Mouse (Mus musculus) liver (tissue): ENCODE measurements around the gene Ptpn23.
"Not testable (repeated sequence)": the region's sequence is repeated elsewhere in the genome, so short reads cannot be mapped to it uniquely, and the experiment has no call there.

Source experiments
- DNase-seq: peaks from one replicate; pipeline ENCODE4 v3.0.0-alpha.2; 2020; ENCODE audit warnings: mixed read lengths

Ptpn23 gene

DNA sequence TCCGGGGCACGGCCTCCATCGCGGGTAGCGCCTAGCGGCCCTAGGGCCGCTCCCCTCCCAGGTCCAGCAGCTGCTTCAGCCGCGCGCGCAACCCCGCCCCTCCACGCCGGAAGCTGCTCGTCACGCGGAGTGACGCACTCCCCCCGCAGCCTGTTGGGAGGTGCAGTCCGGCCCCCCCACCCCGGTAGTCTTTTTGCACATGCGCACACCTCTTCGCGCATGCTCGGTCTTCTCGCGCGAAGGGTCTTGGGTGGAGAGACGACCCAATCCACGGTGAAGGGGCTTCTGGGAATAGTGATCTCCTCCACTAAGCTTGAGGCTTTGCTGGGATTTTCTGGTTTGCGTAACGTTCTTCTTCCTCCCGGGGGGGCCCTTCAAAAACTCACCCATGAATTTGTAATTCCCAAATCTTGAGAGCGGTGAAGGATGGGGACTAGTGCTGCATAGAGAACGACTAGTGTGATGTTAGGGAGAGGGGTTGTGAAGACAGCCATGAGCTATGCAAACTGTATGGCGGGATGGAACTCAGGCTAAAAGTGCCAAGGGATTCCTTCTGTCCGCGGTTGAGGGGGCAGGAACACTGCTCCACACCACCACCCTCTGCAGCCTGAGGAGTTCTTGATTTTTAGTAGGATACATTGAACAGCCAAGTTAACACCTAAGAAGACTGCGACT lies at the start of gene Ptpn23:
Gene Ptpn23 (minus strand): TSS at position 115 of the 675 bp plus-strand sequence.
- DNase-seq, result peak; percentile 97

DNA sequence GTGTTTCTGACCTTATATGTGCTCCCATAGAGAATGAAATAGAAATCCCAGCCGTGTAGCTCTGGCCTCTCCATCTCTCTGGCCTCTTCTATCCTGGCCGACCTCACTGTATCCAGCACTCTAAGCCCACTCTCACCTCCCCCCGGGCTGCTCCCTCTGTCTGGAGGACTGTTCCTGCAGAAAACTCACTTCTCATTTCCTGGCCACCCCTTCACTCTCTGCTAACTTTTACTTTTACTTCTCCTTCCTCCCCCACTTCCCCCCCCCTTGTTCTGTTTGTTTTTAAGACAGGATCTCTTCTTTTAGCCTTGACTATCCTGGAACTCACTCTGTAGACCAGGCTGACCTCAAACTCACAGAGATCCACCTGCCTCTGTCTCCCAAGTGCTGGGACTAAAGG lies 44.5 kb upstream of the Ptpn23 start:
- no peak for DNase-seq

DNA sequence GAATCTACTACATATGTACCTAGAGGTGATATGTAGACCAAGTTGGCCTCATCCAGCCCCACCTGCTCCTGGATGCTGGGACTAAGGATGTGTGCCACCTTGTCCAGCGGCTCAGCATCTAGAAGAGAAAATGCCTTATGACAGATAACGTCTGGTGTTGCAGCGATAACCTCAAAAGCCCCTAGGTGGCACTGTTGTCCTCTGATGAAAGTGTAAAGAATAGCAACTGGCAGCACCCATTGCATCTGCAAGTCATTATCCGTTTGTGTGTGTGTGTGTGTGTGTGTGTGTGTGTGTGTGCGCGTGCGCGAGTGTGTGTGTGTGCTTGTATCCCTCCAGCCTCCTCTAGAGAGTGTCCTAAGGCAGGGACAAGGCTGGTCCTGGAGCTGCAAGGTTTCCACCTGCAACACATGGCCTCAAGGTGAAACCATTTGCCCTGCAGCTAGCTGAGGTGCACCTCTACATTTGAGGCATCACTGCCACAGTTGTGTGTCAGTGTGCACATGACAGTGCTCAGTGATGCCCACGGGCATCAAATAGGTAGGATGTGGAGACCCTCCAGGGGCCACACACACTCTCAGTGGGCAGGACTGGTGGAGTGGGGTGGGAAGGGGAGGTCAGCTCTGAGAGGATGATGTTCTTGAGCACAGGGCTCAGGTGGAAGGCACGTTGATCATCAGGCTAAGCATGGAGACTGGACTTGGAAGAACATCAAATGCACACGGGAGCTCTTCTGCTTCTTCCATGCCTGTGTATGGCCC lies 41.0 kb upstream of the Ptpn23 start:
- peak; percentile 78 for DNase-seq

DNA sequence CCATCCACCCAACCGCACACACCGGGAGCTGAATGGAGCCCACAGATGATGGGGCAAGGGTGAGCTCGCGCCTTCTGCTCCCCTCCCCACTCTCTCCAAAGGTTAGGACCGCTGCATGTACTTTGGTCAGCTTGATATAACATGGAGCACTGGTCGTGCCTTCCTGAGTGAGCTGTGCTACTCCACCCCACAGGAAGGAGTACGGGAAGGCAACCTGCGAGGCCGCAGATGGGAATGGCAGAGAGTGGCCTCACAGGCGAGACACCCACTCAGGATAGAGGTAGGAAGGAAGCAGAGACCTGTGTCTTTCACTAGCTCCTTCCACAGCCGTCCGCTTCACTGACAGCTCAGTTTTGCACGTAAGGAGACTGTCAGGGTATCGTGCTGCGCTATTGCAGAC lies 40.3 kb upstream of the Ptpn23 start:
- no peak for DNase-seq

DNA sequence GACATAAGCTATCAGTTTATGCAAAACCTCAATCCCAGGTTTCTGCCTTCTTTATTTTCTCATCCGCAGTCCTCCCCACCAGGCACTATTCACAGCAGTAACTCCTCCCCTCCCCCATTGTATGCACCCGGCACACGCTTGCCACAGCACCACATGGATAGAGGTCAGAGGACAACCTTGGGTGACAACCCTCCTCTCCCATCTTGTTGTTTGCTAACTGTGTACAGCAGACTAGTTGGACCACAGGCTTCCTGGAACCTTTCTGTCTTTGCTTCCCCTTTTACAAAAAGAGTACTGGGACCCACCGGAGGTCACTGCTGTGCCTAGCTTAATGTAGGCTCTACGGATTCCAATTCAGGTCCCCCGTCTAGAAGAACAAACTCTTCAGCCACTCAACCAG lies 32.5 kb upstream of the Ptpn23 start:
- DNase-seq, result peak; percentile 24

DNA sequence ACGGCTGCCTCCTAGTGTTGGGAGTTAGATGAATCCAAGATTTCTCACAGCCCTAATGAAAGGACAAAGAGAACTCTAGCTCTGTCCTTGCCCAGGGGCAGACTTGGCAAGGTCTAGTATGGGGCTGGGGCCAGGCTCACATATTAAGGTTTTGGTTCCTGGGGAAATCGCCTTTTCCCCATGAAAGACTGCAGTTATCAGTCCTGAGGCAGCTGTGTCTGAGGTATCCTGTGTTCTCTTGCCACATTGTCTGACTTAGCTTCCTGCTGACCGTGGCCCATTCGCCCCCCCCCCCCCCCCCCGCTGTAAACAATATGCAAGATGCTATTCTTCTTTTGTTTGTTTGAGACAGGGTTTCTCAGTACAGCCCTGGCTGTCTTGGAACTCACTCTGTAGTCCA lies 32.0 kb upstream of the Ptpn23 start:
- DNase-seq, result no peak

- no peak for DNase-seq
Observed at GRCm38 (mm10) chr9:110436041-110436440, 28.0 kb upstream of the Ptpn23 start.

- no peak for DNase-seq
Observed at GRCm38 (mm10) chr9:110433045-110433444, 25.0 kb upstream of the Ptpn23 start.

DNA sequence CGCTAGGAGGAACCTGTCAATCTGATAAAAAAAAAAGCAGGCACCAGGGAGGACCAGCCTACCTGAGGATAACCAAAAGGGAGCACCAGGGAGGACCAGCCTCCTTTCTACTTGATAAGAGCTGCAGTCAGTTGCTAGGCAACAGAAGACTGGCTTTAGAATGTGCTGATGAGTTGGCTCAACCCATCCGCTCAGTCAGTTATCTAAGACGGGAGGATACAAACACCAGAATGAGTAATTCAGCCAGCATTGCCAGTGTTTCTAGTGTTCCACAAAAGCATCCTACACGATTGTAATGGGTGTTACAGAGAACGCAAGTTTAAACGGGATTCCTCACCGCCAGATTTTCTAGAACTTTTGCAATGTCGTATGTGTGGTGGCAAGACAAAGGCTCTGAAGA lies 23.2 kb upstream of the Ptpn23 start:
- DNase-seq, result no peak

DNA sequence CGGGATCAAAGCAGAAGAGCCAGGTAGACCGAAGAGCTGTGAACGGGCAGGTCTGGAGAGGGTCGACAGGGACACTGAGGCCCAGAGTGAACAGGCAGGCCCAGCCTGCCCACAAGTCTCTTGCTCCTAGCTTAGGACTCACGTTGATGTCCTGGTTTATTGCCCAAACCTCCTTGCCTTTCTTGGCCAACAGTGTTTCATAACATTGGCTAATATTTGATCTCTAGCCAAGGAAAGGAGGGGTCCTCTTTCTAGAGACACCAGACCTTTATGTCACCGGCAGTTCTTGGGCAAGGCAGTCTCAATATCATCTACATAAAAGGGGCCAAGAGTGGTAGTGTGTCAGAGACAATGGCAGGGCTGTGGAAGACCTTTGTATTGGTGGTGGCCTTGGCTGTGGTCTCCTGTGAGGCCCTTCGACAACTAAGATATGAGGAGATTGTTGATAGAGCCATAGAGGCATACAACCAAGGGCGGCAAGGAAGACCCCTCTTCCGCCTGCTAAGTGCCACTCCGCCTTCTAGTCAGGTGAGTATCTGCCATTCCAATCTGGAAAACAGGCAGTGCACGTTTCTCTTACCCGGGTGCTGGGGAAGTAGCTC lies 11.6 kb upstream of the Ptpn23 start, which contains the start of gene Ngp:
Gene Ngp (plus strand): TSS at position 237 of the 602 bp plus-strand sequence.
- DNase-seq, result no peak

DNA sequence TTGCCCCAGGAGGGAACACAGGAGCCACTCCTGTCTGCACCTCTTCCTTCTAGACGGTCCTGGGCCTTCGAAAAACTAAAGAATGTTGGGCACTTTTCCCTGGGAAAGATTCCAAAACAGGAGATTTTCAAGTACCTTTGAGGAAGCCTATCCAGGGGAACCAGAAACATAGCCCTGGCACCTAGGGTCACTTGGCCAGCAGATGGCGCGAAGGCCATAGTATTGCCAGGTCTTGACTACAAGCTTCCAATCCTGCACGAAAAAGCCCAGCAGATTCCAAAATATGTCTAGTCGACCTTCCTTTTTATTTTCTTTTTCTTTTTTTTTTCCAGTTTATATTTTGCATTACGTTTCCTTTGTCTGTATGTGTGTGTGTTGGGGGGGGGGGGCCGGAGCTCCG lies 5.8 kb upstream of the Ptpn23 start:
- peak; percentile 39 for DNase-seq

DNA sequence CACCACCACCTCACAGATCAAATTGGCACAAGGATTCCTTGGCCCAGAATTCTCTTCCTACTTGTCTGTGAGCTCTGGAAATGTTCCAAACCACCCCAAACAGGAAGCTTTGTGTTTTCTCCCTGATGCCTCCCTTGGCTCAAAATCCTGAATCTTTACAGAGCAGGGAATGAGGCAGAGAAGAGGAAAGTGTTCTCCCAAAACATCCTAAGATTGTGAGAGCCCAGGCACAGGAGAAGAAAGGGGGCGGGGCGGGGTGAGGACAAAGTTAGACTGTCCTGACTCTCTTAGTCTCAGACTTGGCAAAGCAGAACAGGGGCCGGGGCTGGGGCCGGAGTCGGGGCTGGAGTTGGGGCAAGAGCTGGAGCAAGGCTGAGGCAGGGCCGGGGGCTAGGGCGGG lies 4.9 kb upstream of the Ptpn23 start:
- no peak for DNase-seq

- peak; percentile 82 for DNase-seq
Observed at GRCm38 (mm10) chr9:110410908-110411887, 3.2 kb upstream of the Ptpn23 start.

DNA sequence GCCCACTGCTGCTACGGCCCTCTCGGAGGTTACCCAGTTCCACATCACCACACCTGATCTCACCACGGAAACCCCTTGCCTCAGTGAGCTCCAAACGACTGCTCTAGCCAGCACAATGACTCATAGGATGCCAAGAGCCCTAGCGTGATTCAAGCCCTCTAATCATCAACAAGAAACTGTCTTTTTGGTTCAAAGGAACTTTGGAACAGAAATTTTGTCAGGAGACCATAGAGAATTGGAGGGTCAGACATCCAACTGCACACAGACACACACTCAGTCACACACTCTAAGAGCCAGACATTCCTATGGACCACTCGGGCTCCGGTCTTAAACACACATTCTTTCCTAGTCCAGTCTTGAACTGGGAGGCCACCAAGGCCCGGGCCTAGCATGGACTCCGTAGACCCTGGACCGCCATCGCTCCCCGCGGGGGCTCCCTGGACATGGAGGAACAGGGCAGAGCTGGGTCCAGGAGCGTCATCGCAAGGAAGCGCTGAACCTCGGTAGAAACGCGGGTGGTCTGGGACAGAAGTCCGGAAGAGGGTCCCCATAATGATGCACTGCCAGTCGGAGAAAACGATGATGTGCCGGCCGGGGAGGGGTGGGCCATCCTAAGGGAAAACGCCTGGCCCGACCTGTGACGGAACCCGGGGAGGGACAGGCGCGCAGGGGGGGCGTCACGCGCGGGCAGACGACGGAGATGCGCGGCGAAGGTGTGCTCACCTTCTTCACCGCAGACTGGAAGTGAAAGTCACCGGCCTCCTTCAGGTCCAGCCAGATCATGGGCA lies 508 bp downstream of the Ptpn23 start:
- DNase-seq, result no peak

GRCm38 (mm10) chr9:110403240-110403639 lies 4.8 kb downstream of the Ptpn23 start:
- DNase-seq, result not testable (repeated sequence)

DNA sequence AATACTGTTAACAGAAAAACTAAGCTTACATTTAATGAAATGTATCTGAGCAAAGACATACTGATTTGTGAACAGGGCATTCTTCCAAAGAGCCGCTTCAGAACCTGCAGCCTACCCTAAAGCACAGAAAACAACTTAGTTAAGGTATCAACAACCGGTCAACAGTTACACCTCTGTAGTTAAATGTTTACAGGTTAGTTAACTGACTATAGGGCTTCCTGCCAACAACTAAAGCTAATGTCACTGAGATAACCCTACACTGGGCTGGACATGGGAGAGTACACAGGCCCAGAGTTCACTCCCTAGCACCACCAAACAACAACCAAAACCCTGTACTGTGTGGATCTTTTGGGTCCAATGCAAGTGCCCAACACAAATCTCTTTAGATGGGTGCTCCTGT lies 5.3 kb downstream of the Ptpn23 start:
- DNase-seq, result no peak

- DNase-seq, result no peak
Observed at GRCm38 (mm10) chr9:110400650-110401049, 7.4 kb downstream of the Ptpn23 start.

DNA sequence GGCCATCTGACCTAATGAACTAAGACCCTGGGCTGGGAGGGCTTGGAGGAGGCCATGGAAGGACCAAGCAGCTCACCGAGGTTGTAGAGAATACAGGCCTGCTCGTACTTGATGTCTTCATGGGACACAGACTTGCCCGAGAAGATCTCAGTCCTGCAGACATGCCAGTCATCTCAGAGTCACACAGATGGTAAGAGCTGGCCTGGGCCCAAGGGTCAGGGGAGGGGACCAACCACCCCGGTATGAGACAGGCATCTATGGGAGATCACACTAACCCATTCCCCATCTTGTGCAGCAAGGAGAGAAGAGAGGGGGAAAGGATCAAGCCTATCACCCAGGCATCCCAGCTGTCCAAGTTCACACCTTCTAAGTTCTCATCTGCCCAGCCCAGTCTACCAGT lies 14.7 kb downstream of the Ptpn23 start:
- DNase-seq, result no peak

DNA sequence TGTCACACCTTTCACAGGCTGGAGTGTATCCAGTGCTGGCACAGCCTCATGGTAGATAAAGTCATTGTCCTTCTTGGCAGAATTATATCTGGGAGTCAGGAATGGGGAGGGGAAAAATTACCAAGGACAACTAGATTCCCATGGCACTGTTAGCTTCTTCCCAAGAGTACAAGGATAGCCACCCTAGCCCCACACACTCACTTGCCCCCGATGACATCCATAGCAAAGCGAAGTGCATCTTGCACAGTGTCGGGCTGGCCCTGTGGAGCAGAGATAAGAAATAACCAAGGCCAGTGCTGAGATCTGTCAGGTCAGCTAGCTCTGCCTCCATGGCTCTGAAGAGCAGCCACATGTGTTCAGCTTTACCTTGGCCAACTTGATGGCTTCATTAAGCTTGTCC lies 17.2 kb downstream of the Ptpn23 start:
- no peak for DNase-seq

GRCm38 (mm10) chr9:110388011-110388410 lies 20.0 kb downstream of the Ptpn23 start:
- DNase-seq, result no peak

DNA sequence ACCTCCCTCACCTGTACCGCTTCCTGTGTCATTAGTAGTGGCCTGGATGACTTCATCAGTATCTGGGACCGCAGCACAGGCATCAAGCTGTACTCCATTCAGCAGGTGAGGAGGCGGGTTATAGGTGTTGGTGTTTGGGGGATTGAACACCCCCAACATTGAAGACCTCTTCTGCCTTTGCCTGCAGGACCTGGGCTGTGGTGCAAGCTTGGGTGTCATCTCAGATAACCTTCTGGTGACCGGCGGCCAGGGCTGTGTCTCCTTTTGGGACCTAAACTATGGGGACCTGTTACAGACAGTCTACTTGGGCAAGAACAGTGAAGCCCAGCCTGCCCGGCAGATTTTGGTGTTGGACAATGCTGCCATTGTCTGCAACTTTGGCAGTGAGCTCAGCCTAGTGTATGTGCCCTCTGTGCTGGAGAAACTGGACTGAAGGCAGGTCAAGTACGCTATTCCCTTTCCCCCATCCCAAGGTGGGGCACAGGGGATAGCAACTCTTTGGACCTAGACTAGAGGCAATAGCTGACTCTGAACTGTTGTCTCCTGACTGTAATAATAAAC lies 23.6 kb downstream of the Ptpn23 start:
- no peak for DNase-seq

GRCm38 (mm10) chr9:110381292-110381691 lies 26.7 kb downstream of the Ptpn23 start:
- no peak for DNase-seq
